Mouse (Mus musculus) fibroblast of lung, adult 2 months (primary cell): ENCODE measurements around the gene Zmynd10.
A peak's percentile ranks its signal among the peaks of the same experiment; 100 is the strongest.

ENCODE experiments used
- DNase-seq: peaks from one replicate; pipeline ENCODE4 v3.0.0-alpha.2; 2011; ENCODE audit warnings: low read depth

Zmynd10 gene

GRCm38 (mm10) chr9:107540420-107540819 lies 6.7 kb upstream of the Zmynd10 start:
- no peak for DNase-seq

DNA sequence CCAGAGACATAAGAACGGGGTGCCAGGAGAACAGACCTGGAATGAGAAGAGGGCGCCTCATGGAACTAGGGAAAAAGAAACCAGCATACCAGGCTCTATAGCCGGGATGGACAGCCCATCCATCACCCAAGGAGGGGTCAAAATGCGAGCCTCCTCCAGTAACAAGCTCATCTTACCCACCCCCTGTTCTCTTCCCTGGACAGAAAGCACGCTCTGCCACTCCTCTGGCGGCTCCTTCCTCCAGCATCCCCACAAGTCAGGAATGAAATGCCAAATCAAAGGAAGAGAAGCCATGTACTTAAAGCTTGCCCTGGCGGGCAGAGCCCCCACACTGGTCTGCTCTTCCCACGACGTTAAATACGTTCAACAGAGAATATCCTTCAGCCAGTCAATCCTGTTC lies 6.1 kb upstream of the Zmynd10 start:
- no peak for DNase-seq

DNA sequence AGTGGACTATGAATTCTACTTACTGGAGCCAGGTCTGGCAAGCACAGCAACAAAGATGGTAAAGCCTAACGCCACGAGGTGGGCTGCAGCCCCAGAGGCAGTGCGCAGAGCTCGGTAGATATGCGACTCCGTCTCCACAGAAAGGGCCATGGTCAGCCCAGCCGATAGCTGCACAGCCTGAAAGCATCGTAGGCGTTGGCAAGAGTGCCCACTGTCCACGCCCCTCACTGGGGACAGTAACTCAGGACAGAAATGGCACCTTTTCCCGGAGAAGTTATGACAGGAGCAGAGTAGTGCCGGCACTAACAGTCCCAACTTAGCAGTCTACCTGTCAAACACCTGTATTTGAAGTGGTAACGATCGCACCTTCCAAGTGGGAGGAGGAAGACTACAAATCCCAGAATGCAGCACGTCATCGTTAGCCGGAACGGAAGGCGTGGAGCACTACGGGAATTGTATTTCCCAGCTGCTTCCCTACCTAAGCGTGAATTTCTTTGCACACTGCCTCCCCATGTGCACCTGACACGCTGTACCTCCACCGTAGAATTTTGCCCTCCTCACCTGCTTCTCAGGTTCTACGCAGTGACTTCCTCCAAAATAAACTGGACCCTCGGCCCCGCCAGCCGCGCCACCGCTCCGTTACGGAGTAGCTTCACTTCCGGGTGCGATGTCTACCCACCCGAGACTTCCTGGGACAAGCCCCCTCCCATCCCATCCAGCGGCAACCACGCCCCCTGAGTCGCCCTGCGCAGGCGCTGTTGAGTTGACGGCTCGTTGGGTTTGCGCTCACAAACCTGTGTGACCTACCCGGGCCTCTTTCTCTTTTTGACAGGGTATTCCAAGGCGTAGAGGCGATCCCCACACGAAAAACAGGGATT lies 5.4 kb upstream of the Zmynd10 start, which contains the start of the genes Cyb561d2 and Nprl2:
TSS of gene Cyb561d2 (minus strand) at position 720 of the 878 bp plus-strand sequence.
TSS of gene Nprl2 (plus strand) at position 753 of the 878 bp plus-strand sequence.
- peak; percentile 91 for DNase-seq

- no peak for DNase-seq
Observed at GRCm38 (mm10) chr9:107542352-107542686, 4.8 kb upstream of the Zmynd10 start.

- DNase-seq: no peak
Observed at GRCm38 (mm10) chr9:107542721-107543120, 4.4 kb upstream of the Zmynd10 start.

DNA sequence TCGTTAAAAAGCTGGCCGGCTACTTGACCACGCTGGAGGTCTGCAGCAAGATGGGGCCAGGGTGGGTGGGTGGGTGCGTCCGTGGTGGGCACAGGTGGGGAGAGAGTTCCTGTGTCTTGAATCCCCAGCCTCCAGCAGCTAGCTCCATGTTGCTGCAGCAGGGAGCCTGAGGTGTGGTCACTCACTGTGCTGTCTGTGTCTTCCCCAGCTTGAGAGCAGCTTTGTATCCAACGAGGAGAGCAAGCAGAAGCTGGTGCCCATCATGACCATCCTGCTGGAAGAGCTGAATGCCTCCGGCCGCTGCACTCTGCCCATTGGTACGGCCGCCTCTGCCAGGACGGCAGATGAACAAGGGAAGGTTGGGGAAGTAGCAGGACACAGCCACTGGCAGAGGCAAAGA lies 3.8 kb upstream of the Zmynd10 start:
- no peak for DNase-seq

DNA sequence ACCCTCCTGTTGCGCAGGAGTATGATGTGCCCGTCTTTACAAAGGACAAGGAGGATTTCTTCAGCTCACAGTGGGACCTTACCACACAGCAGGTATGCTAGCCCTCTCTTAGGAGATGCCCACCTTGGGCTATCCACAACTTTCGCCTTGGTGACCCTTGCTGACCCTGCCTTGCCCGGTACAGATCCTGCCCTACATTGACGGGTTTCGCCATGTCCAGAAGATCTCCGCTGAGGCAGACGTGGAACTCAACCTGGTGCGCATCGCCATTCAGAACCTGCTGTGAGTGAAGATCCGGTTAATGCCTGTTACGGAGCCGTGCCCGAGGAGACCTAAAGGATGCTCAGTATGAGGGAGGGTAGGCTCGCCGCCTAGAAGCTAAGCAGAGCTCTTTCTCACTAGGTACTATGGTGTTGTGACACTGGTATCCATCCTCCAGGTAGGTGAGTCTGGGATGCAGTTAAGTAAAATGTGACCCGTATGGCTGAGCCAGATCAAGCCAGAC lies 2.9 kb upstream of the Zmynd10 start:
- DNase-seq: no peak

DNA sequence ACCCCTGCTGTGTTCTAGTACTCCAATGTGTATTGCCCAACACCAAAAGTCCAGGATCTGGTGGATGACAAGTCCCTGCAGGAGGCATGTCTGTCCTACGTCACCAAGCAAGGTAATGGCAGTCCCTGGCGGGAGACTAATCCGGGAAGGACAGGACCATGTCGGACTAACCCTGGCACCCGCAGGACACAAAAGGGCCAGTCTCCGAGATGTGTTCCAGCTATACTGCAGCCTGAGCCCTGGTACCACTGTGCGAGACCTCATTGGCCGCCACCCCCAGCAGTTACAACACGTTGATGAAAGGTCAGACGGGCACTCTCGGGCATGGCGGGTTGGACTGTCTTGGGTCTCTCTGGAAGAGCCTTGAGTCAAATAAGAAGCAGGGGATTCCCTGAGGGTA lies 2.4 kb upstream of the Zmynd10 start:
- DNase-seq: no peak

DNA sequence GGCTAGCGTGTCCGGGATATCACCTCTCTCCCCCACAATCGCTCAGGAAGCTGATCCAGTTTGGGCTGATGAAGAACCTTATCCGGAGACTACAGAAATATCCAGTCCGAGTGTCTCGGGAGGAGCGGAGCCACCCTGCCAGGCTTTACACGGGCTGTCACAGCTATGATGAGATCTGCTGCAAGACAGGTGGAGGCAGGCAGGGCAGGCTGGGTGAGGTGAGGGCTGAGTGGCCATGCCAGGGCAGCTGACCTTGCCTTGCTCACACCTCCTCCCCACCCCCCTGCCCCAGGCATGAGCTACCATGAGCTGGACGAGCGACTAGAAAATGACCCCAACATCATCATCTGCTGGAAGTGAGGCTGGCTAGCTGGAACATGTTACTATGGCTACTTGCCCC lies 1.9 kb upstream of the Zmynd10 start:
- no peak for DNase-seq

GRCm38 (mm10) chr9:107545602-107546001 lies 1.5 kb upstream of the Zmynd10 start:
- DNase-seq: no peak

DNA sequence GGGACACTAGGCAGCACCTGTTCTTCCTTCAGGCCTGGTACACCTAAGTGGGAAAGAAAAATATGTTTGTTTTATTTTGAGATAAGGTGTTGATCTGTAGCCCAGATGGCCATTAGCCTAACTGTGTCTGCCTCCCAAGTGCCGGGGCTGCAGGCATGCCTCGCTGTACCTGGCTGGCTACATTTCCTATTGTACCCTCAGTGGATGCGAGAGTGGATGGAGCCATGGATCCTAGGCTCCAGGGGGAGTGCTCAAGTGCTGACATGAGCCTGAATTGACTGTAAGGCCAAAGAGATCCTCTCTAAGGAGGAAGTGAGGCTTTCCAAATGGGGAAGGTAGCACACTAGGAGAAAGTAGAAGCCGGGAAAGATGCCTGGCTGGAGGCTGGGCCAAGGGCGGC lies 859 bp downstream of the Zmynd10 start:
- DNase-seq: no peak

GRCm38 (mm10) chr9:107548820-107549219 lies 1.7 kb downstream of the Zmynd10 start:
- DNase-seq: no peak

GRCm38 (mm10) chr9:107549297-107550074 lies 2.4 kb downstream of the Zmynd10 start:
- DNase-seq: no peak

DNA sequence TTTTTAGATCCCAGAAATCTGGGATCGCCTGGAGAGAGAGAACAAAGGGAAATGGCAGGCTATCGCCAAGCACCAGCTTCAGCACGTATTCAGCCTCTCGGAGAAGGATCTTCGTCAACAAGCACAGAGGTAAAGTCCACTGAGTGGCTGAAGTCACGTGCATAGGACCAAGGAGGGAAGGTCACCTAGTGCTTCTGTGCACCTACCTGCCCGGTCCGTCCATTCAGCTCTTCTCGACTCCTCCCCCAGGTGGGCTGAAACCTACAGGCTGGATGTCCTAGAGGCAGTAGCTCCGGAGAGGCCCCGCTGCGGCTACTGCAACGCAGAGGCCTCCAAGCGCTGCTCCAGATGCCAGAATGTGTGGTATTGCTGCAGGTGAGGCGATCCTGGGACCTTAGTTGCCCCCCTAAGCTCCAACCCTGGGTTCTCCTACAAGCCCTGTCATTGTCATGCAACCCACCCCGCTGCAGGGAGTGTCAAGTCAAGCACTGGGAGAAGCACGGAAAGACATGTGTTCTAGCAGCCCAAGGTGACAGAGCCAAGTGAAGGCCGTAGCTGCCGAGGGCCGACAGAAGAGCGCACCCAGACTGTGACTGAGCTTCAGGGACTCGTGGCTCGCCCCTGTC lies 3.5 kb downstream of the Zmynd10 start:
- DNase-seq: no peak

DNA sequence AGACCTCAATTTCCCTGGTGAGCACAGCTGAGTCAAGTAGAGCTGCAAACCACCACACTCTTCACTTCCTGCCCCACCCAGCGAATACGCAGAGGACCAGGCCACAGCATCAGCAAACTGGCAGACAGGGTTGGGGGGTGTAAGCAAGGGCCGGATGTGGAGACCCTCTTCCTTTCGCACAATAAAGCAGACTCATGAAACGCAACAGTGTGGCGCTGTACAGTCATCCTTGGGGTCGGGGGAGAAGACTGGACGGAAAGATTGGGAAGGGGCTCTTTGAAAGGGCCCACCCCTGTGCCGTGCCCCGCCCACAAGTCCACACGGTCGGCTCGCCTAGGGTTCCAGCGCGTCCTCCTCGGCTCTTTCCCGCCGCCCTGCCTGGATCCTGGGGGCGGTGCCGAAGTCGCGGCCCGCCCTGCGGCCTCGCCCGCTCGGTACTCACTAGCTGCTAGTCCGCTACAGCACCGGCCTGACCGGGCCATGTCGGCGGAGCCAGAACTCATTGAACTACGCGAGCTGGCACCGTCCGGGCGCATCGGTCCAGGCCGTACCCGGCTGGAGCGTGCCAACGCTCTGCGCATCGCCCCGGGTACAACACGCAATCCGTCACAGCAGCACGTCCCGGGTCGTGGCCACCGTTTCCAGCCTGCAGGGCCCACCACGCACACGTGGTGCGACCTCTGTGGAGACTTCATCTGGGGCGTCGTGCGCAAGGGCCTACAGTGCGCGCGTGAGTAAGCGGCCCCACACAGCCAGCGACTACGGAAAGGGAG lies 4.2 kb downstream of the Zmynd10 start, which contains the start of gene Rassf1:
TSS of gene Rassf1 (plus strand) at position 439 of the 773 bp plus-strand sequence.
- no peak for DNase-seq

DNA sequence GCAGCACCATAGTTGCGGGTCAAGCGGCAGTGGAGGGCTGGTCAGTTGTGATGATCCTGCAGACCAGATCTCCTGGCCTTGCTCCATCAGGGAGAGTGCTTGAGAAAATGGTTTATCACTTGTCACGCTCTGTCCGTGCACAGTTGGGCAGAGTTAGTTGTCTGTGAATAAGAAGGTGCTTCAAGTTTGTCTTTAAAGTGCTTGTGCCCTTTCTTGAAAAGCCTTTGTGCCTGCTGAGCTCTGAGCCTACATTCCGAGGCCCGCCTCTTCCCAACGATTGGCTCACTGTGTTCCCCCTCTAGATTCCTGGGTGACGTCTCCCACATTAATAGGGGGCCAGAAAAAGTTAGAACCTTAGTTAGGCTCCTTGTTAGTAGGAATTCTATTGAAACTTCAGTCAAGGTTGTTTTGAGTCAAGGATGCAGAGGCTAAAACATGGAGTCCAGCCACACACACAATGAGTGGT lies 4.8 kb downstream of the Zmynd10 start:
- no peak for DNase-seq

- DNase-seq: no peak
Observed at GRCm38 (mm10) chr9:107552690-107553393, 5.7 kb downstream of the Zmynd10 start.

GRCm38 (mm10) chr9:107553541-107554318 lies 6.6 kb downstream of the Zmynd10 start:
- no peak for DNase-seq

DNA sequence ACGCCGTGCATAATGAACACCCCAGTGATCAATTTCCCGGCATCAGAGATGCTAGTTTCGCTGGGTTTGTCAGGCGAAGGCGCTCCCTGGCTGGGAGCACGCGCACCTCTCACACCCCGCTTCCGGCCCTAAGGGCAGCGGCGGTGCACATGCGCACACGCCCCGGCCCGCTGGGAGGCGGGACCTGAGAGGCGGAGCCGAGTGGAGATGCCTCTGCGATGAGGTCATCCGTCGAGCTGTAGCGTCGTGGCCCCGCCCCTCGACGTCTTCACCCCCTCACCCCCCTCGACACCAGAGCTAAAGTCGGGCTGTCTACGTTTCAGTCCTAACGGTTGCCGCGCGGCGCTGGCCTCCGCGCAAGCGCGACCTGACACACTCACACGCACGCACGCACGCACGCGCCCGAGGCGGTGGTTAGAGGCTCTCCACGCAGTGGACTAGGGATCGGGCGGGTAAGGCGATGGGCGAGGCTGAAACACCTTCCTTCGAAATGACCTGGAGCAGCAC lies 7.3 kb downstream of the Zmynd10 start:
- peak; percentile 98 for DNase-seq

- DNase-seq: no peak
Observed at GRCm38 (mm10) chr9:107555031-107555457, 7.9 kb downstream of the Zmynd10 start.
